Mouse (Mus musculus): ENCODE measurements around the gene Gm16503. TPM values are rescaled to one million over a fixed set of nuclear protein-coding genes. Genes with fewer than 3 reads are reported as not detected.
"Not testable (repeated sequence)": the region's sequence is repeated elsewhere in the genome, so short reads cannot be mapped to it uniquely, and the experiment has no call there.

The Gm16503 gene
- 0.15 and 0.29 TPM in 2 replicates for polyA plus RNA-seq (2014; fragmentation: Nextera tagmentation; extraction: Ambion mirVana)

GRCm38 (mm10) chr4:147539918-147540317 is at the start of gene Gm16503:
Gene Gm16503, plus strand, starts transcription at chr4:147540218.
- not testable (repeated sequence) for H3K4me3 ChIP-seq (ENCODE audit: low read depth, low read length); H3K4me2 ChIP-seq; H3K4me1 ChIP-seq (ENCODE audit: control insufficient read depth, insufficient read depth, low read length); ATAC-seq (ENCODE audit: low FRiP score); H3K9ac ChIP-seq (ENCODE audit: low read length); H3K27me3 ChIP-seq (ENCODE audit: control insufficient read depth, insufficient read depth, low read length); H3K36me3 ChIP-seq (ENCODE audit: control insufficient read depth, insufficient read depth, low read length); H3K27ac ChIP-seq (ENCODE audit: low read depth, low read length); DNase-seq (ENCODE audit: low spot score, missing footprints)
- 86% methylated on average over 3 of the region's 3 CpGs for WGBS
- peaks cover 26% of the 10 kb centered on the region for H3K9me3 ChIP-seq (ENCODE audit: control insufficient read depth, low read length)

- peaks cover 14% of the 10 kb centered on the region for H3K9me3 ChIP-seq (ENCODE audit: control insufficient read depth, low read length)
- not testable (repeated sequence) for H3K27me3 ChIP-seq (ENCODE audit: control insufficient read depth, insufficient read depth, low read length); H3K36me3 ChIP-seq (ENCODE audit: control insufficient read depth, insufficient read depth, low read length); H3K27ac ChIP-seq (ENCODE audit: low read depth, low read length); H3K4me3 ChIP-seq (ENCODE audit: low read depth, low read length); ATAC-seq (ENCODE audit: low FRiP score); DNase-seq (ENCODE audit: low spot score, missing footprints); H3K9ac ChIP-seq (ENCODE audit: low read length); H3K4me1 ChIP-seq (ENCODE audit: control insufficient read depth, insufficient read depth, low read length); H3K4me2 ChIP-seq
- 91% methylated on average over 7 of the region's 7 CpGs for WGBS
Observed at GRCm38 (mm10) chr4:147492117-147492516, 47.9 kb upstream of the Gm16503 start, which contains the start of gene Zfp982. Gene Zfp982, plus strand, starts transcription at chr4:147492417.

- not testable (repeated sequence) for H3K4me1 ChIP-seq (ENCODE audit: control insufficient read depth, insufficient read depth, low read length); H3K27ac ChIP-seq (ENCODE audit: low read depth, low read length); DNase-seq (ENCODE audit: low spot score, missing footprints); H3K4me2 ChIP-seq; H3K4me3 ChIP-seq (ENCODE audit: low read depth, low read length); H3K36me3 ChIP-seq (ENCODE audit: control insufficient read depth, insufficient read depth, low read length); H3K9me3 ChIP-seq (ENCODE audit: control insufficient read depth, low read length); ATAC-seq (ENCODE audit: low FRiP score); H3K27me3 ChIP-seq (ENCODE audit: control insufficient read depth, insufficient read depth, low read length); H3K9ac ChIP-seq (ENCODE audit: low read length)
- WGBS, result 88% methylated on average over 5 of the region's 5 CpGs
Observed at GRCm38 (mm10) chr4:147498772-147499613, 41.0 kb upstream of the Gm16503 start.

GRCm38 (mm10) chr4:147509174-147509573 is 30.8 kb upstream of the Gm16503 start:
- Histone ChIP-seq H3K4me1 (ENCODE audit: control insufficient read depth, insufficient read depth, low read length) (no peaks in the 10 kb centered on the region), H3K9me3 (ENCODE audit: control insufficient read depth, low read length) (peaks cover 21% of the 10 kb centered on the region; the same call in 1 of the 2 replicates), H3K27me3 (ENCODE audit: control insufficient read depth, insufficient read depth, low read length) (no peaks in the 10 kb centered on the region), H3K27ac (ENCODE audit: low read depth, low read length) (no peak overlapping the region), H3K4me3 (ENCODE audit: low read depth, low read length) (no peak overlapping the region), H3K9ac (ENCODE audit: low read length) (no peak overlapping the region), H3K36me3 (ENCODE audit: control insufficient read depth, insufficient read depth, low read length) (no peaks in the 10 kb centered on the region), H3K4me2 (no peak overlapping the region)
- ATAC-seq (ENCODE audit: low FRiP score) (no peak), DNase-seq (ENCODE audit: low spot score, missing footprints) (no peak)
- WGBS, result 87% methylated on average over 2 of the region's 2 CpGs

- no peak overlapping the region for H3K4me2 ChIP-seq
- peaks cover 59% of the 10 kb centered on the region for H3K9me3 ChIP-seq (ENCODE audit: control insufficient read depth, low read length)
- no peak overlapping the region for H3K9ac ChIP-seq (ENCODE audit: low read length)
- DNase-seq (ENCODE audit: low spot score, missing footprints) (no peak), ATAC-seq (ENCODE audit: low FRiP score) (peak; percentile 28)
- no peaks in the 10 kb centered on the region for H3K4me1 ChIP-seq (ENCODE audit: control insufficient read depth, insufficient read depth, low read length)
- no peak overlapping the region for H3K27ac ChIP-seq (ENCODE audit: low read depth, low read length)
- H3K27me3 ChIP-seq (ENCODE audit: control insufficient read depth, insufficient read depth, low read length), result no peaks in the 10 kb centered on the region
- no peak overlapping the region for H3K4me3 ChIP-seq (ENCODE audit: low read depth, low read length)
- 67% methylated on average over 2 of the region's 2 CpGs for WGBS
- no peaks in the 10 kb centered on the region for H3K36me3 ChIP-seq (ENCODE audit: control insufficient read depth, insufficient read depth, low read length)
Observed at GRCm38 (mm10) chr4:147518981-147519380, 21.0 kb upstream of the Gm16503 start.

GRCm38 (mm10) chr4:147520100-147520499 is 19.9 kb upstream of the Gm16503 start:
- ATAC-seq (ENCODE audit: low FRiP score), result 0 out of 2 replicates have a peak, but pooled peaks have one; percentile 23
- peaks cover 60% of the 10 kb centered on the region for H3K9me3 ChIP-seq (ENCODE audit: control insufficient read depth, low read length)

GRCm38 (mm10) chr4:147525125-147525524 is 14.9 kb upstream of the Gm16503 start:
- H3K4me3 ChIP-seq (ENCODE audit: low read depth, low read length), result no peak overlapping the region
- no peaks in the 10 kb centered on the region for H3K27me3 ChIP-seq (ENCODE audit: control insufficient read depth, insufficient read depth, low read length)
- H3K4me1 ChIP-seq (ENCODE audit: control insufficient read depth, insufficient read depth, low read length), result no peaks in the 10 kb centered on the region
- peaks cover 41% of the 10 kb centered on the region for H3K9me3 ChIP-seq (ENCODE audit: control insufficient read depth, low read length)
- H3K27ac ChIP-seq (ENCODE audit: low read depth, low read length), result no peak overlapping the region
- 76% methylated on average over 1 of the region's 1 CpGs for WGBS
- DNase-seq (ENCODE audit: low spot score, missing footprints) (no peak), ATAC-seq (ENCODE audit: low FRiP score) (no peak; the same call in 1 of the 2 replicates)
- H3K4me2 ChIP-seq, result no peak overlapping the region
- no peaks in the 10 kb centered on the region for H3K36me3 ChIP-seq (ENCODE audit: control insufficient read depth, insufficient read depth, low read length)
- no peak overlapping the region for H3K9ac ChIP-seq (ENCODE audit: low read length)

More at GRCm38 (mm10) chr4:147520100-147520499, 19.9 kb upstream of the Gm16503 start:
- Histone ChIP-seq H3K4me3 (ENCODE audit: low read depth, low read length) (no peak overlapping the region), H3K4me2 (no peak overlapping the region), H3K9ac (ENCODE audit: low read length) (no peak overlapping the region), H3K36me3 (ENCODE audit: control insufficient read depth, insufficient read depth, low read length) (no peaks in the 10 kb centered on the region), H3K27me3 (ENCODE audit: control insufficient read depth, insufficient read depth, low read length) (no peaks in the 10 kb centered on the region), H3K27ac (ENCODE audit: low read depth, low read length) (no peak overlapping the region), H3K4me1 (ENCODE audit: control insufficient read depth, insufficient read depth, low read length) (no peaks in the 10 kb centered on the region)
- no peak for DNase-seq (ENCODE audit: low spot score, missing footprints)

GRCm38 (mm10) chr4:147530366-147530765 is 9.7 kb upstream of the Gm16503 start:
- no peak overlapping the region for H3K4me2 ChIP-seq
- no peaks in the 10 kb centered on the region for H3K36me3 ChIP-seq (ENCODE audit: control insufficient read depth, insufficient read depth, low read length)
- no peaks in the 10 kb centered on the region for H3K27me3 ChIP-seq (ENCODE audit: control insufficient read depth, insufficient read depth, low read length)
- WGBS, result 89% methylated on average over 1 of the region's 1 CpGs
- H3K27ac ChIP-seq (ENCODE audit: low read depth, low read length), result no peak overlapping the region
- DNase-seq (ENCODE audit: low spot score, missing footprints) (no peak), ATAC-seq (ENCODE audit: low FRiP score) (no peak)
- H3K4me3 ChIP-seq (ENCODE audit: low read depth, low read length), result no peak overlapping the region
- H3K9ac ChIP-seq (ENCODE audit: low read length), result no peak overlapping the region
- peaks cover 18% of the 10 kb centered on the region; the same call in 1 of the 2 replicates for H3K9me3 ChIP-seq (ENCODE audit: control insufficient read depth, low read length)
- H3K4me1 ChIP-seq (ENCODE audit: control insufficient read depth, insufficient read depth, low read length), result no peaks in the 10 kb centered on the region

- not testable (repeated sequence) for H3K4me3 ChIP-seq (ENCODE audit: low read depth, low read length); H3K27me3 ChIP-seq (ENCODE audit: control insufficient read depth, insufficient read depth, low read length); ATAC-seq (ENCODE audit: low FRiP score); H3K27ac ChIP-seq (ENCODE audit: low read depth, low read length); H3K9ac ChIP-seq (ENCODE audit: low read length); H3K4me1 ChIP-seq (ENCODE audit: control insufficient read depth, insufficient read depth, low read length); H3K4me2 ChIP-seq; H3K36me3 ChIP-seq (ENCODE audit: control insufficient read depth, insufficient read depth, low read length)
- DNase-seq (ENCODE audit: low spot score, missing footprints), result peak; percentile 26
- H3K9me3 ChIP-seq (ENCODE audit: control insufficient read depth, low read length), result peaks cover 25% of the 10 kb centered on the region
Observed at GRCm38 (mm10) chr4:147535916-147536315, 4.1 kb upstream of the Gm16503 start.

Data from midbrain, embryonic 11.5 days (tissue).